Mouse (Mus musculus) adrenal gland, adult 18-20 months (tissue): ENCODE data around the gene Tec. TPM values are rescaled to one million over a fixed set of nuclear protein-coding genes. Genes with fewer than 3 reads are reported as not detected.

ENCODE experiments used
- DNase-seq, 2 experiments: peaks; one replicate each; pipeline ENCODE4 v3.0.0; 2021 to 2022; ENCODE audit warnings: low spot score in 2 of 2
- total RNA-seq, 2 experiments: library from RNA; stranded (reverse); gene quantifications; 1 replicate in 1 of 2; 2 replicates in 1 of 2; pipeline ENCODE4 v1.2.3; 2021

Gene Tec
- total RNA-seq, 2 experiments from 2014 or later = 2.0 to 2.5 TPM

DNA sequence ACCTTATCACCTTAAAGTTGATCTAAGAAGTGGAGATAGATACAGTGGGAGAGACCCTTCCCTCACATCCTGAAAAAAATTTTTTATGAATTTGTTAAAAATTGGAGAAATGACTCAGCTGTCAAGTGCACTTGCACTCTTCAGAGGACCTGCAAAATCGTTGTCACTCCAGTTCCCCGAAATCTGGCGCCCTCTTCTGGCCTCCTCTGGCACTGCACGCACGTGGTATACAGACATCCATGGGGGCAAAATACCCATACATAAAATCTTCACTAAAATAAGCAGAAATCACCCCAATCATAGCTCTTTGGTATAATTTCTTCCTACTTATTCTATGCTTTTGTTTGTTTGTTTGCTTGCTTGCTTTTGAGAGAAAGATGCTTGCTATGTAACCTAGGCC is 25.7 kb upstream of the Tec start:
- DNase-seq = no peak

DNA sequence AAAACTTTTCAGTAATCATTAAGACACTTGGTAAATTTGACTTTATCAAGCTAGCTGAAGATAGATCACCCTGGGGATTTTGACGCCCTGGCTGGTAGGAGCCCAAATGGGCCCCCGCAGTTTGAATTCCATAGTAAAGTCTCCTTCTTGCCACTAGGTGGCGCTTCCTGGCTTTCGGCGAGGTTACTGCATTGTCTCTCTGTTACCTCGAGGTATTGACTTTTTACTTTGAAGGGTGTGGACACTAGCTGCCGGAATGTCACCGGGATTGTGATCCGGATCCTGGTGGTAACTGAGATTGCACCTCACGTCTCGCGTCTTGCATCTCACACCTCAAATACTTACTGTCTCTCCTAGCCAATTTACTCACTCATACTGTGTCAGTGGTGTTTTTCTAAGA is 23.3 kb upstream of the Tec start:
- peak; percentile 52 to 55 for DNase-seq

DNA sequence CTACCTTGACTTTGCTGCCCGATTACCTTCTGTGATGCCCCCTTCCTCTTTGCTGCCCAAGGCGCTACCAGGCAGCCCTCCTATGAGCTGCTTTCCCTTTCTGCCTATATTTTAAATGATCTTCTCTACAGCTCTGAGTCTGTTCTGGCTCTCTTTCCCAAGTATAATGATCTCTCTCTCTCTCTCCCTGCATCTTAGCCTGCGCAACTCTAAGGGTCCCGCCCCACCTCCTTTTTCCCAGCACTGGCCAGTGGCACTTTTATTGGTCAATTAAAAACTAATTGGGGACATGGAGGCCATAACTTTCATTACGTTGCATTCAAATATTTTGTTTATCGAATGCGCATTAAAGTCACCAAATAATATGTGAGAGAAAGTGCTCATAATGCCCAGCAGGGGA is 20.0 kb upstream of the Tec start:
- DNase-seq = no peak

DNA sequence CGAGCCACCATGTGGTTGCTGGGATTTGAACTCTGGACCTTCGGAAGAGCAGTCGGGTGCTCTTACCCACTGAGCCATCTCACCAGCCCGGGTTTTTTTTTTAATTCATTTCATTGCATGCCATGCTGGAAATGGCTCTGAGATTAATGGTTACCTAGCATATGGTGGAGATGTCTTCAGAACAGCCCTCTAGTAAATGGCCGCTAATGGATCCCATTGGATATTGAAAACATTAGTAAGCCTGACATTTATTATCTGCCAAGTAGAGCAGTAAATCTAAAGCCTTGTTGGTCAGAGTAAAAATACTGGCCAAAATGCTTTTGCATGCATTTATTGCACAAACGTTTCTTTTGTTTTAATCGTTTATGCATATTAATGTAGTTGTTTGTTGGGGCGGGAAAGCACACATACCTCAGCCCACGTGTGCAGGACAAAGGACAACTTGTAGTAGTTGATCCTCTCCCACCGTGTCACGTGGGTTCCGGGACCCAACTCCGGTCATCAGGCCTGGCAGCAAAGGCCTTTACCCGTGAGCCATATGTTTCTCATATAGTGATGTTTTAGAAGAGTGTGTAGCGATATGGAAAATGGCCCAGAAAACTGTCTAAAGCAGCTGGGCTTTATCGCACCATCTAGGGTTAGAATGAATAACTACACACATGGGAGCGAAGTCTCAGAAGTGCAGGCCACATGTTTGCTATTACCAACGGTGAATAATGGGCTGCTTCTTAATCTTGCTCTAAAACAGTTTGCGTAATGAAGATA is 18.4 kb upstream of the Tec start:
- DNase-seq = no peak

DNA sequence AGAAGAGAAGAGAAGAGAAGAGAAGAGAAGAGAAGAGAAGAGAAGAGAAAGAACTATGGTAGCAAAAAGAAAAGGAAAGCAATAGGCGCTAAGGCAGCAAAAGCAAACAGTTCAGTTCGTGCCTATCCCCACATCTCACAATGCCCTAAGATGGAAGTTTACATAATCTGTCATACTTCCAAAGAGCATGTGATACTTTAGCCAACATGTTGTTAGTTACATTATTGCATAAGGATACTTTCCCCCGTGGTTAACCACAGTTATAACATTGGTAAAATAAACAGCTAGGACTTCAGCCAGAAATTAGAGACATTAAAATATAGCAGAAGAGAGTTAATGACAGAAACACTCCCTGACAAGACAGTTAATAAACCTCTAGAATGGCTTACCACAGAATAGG is 15.4 kb upstream of the Tec start:
- no peak for DNase-seq

DNA sequence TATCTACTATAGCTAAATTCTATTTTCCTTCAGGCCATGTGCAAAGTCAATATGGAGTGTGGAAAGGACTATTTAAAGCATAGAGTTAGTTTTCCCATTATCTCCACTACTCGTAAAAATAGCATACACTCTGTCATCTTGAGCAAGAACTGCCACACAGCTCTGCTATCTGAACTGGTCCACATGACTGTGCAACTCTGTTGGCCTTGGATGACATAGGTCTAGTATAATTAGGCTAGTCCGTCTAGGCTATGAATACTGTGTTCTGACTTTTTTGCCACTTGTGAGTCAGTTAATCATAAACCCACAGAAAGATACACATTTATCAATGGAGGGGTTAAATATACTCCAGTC is 14.1 kb upstream of the Tec start:
- DNase-seq = peak in 1 of 2 experiments; percentile 10

DNA sequence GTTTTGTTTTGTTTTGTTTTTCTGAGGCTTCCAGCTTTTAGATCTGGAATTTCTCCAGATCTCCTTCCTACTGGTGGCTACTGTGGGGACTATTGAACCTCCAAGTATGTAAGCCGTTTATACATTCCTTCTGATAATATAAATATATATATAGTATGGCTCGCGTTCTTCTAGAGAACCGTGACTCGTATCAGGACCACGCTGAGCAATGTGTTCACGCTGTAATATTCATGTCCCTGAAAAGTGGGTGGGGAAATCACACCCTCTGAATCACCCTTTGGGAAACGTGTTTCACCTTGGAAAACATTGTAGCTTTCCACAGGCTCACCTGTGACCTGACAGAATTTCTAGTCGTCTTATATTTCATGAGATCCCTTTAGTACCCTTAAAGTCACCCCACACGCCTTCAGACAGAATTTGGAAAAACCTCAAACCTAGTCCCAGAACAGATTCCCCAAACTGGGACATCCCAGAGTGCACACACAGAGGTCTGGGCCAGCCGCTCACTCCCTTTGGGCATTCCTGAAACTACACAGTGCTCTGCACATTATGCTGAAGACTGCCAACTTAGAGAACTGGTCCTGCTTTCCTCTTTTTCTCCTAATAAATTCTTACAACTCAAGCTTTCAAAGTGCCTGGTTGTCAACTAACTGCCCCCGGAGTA is 13.6 kb upstream of the Tec start:
- DNase-seq = no peak

DNA sequence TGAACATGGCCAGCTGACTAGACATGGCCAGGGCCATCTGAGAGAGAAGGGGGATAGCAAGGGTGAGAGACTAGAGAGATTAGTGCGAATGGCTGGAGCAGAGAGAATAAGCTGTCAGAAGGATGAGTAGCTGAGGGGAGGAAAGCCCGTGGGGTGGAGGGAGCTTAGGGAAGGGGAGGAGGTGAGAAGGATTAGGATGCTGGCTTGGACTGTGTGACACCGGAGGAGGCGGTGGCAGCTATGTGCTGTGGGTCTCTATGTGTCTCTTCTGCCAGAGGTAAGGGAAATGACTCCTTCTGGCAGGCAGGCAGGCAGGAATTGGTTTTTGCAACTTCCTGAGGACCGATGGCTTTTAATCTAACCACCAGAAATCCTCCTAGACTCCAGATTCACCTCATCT is 11.5 kb upstream of the Tec start:
- no peak for DNase-seq

DNA sequence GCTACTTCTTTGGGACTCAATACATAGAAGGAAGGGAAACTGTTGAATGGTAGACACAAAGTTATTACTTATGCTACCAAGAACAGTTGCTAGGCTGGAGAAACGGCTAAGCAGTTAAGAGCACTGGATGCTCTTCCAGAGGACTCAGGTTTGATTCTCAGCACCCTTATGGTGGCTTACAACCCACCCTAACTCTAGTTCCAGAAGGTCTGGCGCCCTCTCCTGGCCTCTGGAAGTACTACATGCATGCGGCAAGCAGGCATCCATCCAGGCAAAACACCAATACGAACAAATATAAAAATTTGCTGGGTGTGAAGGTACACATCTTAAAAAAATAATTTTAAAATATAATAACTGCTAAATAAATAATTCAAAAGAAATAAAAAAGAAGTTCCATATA is 2.8 kb upstream of the Tec start:
- no peak for DNase-seq

DNA sequence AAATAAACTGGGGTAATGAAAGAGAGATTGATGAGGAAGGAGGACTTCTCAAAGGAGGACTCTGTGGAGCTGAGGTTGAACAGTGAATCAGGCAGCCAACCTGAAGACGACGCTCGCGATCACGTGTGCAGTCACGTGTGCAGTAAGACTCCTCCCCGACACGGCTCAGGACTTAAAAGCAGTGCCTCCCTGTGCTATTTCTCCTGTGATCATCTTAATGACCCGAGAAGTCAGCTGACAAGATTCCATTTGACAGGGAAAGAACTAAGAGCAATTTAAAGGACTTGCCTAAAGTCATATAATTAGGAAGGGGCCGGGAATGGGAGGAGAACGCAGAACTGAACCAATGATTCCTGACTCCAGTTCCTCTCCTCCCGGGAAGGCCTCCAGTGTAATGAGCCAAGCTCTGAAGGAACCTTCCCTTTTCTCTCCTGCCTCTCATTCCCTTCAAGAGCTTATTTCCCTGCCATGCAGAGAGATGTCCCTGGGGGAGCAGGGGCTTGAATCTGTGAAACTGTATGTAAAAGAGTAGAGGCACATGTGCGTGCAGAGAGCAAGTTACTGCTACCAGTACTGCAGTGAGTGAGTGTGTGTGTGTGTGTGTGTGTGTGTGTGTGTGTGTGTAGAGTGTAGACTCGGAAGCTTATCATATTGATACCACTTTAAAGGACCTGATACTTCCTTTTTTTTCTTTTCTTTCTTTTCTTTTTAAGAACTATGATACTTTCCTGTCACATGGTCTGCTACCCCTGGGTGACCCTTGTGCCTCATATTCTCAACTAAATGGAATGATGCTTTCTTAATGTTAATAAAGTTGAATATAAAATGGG is 1.7 kb upstream of the Tec start:
- DNase-seq = no peak

DNA sequence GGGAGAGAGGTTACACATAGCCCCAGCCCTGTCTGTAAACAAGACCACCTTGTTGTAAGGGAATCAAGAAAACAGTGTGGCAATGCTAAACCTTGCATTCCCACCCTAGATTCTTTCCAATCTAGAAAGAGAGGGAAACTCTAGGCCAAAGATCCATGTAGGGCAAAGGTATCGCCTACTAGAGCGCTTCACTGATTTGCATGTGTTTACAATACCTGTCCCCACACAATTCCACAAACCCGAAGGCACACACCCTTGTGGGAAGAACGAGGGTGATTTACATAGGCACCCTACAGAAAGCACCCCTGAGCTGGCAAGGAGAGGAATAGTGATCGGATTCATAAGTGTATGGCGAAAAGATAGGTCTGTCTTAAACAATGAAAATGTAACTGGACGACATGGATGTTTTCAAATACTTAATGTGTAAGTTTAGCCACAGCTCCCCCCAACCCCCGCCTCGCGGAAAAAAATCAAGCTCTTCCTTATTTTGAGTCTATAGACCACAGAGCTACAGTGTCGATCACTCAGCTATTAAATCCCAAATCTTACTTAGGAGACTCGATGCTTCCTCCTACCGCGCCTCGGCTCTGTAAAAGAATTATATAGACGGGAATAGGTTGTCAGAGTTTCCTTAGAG is 1.1 kb downstream of the Tec start:
- DNase-seq = no peak

DNA sequence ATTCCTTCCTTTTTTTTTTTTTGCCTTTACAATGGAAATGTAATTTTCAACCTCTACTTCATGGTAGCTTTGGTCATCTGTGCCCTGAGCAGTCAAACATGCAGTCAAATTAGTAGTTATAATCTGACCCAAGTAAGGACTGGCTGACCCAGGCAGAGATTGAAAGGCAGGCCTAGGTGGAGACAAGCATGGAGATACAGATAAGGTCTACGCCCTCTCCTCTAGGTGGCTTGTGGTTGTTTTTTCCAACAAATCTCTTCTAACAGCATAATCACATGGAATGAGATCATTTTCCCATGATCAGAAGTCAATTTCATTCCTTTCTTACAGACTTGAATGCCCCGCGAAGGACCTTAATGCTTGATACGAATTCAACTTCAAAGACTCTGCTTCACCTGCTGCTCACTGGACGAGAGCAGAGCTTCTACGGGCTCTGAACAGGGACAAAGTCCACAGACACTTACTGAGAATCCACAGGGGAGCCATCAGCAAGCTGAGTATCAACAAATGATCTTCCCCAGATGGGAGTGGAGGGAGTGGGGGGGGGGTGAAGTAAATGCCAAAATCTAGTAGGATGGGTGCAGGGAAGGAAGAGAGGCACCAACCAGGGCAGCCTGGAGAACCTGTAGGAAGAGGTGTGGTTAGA is 1.9 kb downstream of the Tec start:
- no peak for DNase-seq

DNA sequence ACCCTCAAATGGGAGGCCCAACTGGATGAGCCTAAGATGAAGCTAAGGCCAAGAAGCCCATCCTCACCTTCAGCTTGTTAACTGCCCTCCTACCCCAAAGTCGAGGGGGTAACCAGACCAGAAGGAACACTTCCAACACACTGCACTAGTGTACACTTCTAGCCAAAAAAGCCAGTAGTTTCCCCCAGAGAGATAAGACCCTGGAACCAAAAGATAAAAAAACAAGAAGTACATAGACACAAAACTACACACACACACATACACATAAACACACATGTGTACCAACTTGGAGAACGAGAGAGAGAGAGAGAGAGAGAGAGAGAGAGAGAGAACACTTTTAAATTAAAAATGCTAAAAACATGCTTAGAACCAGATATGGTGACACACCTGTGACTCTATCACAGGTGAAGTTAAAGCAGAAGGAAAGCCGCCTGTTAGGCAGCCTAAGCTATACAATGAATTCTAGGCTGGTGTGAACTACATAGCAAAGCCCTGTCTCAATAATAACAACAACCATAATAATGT is 3.6 kb downstream of the Tec start:
- no peak for DNase-seq

DNA sequence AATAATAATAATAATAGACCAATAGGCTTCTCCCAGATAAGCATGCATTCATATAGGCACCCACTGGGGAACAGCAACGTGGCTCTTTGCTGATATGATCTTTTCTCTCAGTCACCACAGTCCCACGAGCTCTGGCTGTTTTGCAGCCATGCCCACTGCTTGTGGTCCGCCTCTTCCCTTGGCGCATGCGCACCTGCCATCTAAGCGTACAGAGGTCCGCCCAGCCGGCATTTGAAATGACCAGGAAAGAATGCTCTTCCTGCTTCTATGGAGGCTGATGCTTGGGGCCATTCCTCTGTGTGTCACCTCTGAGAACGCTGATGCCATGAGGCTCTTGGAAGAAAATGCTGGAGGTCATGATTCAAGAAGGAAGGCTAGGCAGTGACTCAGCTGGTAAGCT is 5.1 kb downstream of the Tec start:
- no peak for DNase-seq

DNA sequence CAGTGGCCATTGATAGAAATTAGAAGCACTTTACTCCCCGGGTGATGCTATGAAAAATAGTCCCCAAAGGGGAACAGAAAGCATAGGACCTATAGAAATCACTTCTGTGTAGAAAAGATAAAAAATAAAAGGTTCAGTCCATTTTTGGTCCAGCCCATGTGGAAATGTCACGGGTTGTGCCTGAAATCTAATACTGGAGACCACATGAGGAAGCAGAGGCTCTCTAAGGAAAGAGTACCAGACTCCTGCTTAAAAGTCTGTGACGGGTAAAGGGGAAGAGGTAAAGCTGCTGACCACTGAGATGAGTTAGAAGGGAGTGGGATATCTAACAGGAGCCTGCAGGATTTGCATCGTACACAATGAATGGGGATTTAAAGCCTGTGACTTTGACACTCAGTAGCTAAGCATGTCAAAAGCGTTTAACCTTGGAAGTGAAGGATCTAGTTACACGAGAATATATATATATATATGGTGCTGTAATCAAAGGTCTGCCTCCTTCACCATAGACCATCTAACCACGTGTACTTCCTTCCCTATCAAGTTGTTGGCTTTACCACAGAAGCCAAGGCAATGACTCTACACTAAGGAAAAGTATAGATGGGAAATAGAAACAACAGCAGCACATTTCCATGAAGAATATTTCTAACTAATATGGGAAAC is 6.4 kb downstream of the Tec start:
- no peak for DNase-seq

DNA sequence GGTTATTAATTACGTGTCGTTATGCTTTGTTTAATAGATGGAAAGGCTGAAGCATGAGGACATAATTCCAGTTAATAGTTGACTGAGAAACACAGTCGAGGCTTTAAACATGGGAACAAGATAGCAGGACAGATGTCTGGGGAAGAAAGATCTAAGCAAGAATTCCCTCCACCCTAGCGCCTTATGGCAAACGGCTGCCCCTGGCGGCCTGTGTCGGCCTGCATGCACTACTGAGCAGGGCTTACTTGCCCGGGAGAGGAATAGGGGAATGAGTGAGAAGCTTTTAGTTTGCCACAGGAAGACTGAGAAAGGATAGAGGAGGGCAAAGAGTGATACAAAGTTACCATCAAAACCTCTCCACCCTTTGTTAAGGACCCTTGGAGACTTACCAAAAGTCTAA is 7.4 kb downstream of the Tec start:
- no peak for DNase-seq

DNA sequence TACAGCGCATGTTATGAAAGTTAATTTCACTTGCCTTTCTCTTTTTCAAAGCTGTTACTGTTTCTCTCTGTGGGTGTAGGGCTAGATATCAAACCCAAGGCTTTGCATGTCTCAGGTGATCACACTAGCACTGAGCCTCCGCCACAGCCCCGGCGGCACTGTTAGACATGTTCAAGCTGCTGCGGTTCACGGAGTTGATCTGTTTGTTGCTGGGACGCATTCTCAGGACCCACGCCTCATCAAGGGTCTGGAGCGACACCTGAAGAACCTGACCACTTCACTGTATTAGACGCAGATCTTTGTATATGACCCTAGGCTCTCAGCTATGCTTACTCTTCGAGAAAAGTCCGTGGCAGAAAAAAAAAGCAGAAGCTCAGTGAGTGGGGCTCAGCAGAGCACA is 10.0 kb downstream of the Tec start:
- DNase-seq = no peak

DNA sequence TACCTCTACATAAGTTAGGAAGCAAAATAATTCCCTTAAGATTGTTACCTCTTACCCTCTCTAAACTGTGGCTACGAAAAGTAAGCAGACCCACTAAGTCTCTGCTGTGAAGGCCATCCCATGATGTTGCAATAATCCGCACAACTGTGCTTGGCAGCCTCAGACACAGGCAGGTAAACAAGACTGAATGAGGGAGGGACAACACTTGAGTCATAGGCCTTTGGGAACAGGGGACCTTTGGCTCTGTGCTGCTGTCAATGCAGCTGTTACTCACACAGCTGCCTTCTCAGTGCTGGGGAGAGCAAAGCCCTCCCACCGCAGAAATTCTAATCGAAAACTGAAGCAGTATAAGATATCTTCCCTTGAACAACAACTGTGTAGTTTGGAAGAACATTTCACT is 10.5 kb downstream of the Tec start:
- no peak for DNase-seq

DNA sequence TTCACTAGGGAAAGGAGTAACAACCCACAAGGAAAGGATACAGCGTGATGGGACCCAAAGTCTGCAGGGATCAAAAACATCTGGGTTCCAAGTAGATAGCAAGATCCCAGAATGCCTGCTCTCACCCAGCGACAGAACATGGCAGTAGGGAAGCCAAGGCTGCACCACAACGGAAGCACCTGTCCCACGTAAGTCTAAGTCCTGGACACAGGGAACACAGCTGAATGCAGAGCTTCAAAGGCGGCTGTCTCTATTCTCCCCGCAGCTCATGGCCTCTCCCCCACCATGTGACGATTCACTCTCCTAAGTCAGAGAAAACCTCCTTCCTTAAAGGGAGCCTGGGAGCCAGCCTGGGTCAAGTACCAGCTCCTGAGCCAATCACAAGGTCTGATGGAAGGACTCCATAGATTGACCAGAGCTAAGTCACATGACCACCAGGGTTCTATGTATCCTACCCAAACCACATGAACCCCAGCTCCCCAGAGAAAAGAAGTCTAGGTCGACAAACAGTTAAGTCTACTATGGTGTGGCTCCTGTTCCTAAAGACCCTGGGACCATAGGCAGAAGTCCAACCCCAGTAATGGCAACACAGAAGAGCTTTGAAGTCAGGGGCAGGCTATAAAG is 11.9 kb downstream of the Tec start:
- no peak for DNase-seq

DNA sequence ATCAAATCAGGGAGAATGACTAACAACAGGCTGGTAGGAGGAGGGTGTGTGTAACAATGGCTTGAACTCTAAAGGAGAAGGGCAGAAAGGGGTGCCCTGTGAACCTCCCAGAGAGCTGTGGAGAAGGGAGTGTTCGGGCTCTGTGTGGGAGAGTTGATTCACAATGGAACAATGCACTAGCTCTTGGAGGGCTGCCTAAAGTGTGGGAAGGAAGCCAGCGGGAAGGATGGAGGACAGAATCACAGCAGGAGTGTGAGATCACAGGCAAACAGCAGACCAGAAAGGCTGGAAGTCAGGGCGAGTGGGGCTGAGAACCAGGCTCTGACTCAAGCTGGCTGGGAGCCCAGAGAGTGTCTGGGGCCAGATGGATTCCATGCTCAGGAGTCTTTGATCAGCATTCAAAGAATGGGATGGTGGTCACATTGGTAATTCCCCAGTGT is 12.6 kb downstream of the Tec start:
- peak; percentile 69 for DNase-seq
